In the genomic region with DNA sequence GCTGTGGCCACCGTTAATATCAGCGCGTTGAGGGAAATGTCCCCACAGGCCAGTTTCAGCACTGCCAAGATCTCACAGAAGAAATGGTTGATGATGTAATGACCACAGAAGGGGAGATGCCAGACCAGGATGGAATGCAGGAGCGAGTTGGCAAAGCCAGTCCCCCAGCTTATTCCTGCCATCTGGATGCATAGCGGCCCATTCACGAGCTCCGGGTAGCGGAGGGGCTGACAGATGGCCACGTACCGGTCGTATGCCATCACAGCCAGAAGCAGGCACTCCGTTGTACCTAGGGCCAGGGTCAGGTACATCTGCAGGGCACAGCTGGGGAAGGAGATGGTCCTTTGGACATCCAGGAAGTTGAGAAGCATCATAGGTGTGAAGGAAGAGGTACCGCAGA, we compare ENCODE assay signal across 26 mouse cellular contexts. TPM values are rescaled to one million over a fixed set of nuclear protein-coding genes. Genes with fewer than 3 reads are reported as not detected.
A peak's percentile ranks its signal among the peaks of the same experiment; 100 is the strongest.
DNase-seq lines count a peak whose midpoint lies in the region; ATAC-seq and TF ChIP-seq lines count a peak whose summit lies in the region.
"Had no signal": no experiment of that assay in that cellular context is flagged by ENCODE, and none has a peak within 500 bp of the region (broad histone marks: within the 10 kb centered on the region; RNA-seq: fewer than 3 reads in every experiment).

No protein-coding gene starts in this region.

- peak; percentile 47 for DNase-seq in forebrain, embryonic 14.5 days (ENCODE audit: low spot score)
- DNase-seq in 3134 (ENCODE audit: extremely low read depth, insufficient read length, low spot score): peak; percentile 36
- DNase-seq in brain, embryonic 14.5 days (ENCODE audit: low read depth): peak; percentile 63
- peak; percentile 61 for DNase-seq in cerebellum, adult 9-11 months
- no peak for DNase-seq in right cerebral cortex, postnatal 14 days
- DNase-seq in heart, adult 18-20 months: no peak
- no peak for DNase-seq in adrenal gland, adult 2 months
- DNase-seq: B cell, adult 2 months; kidney, postnatal 4 days; layer of hippocampus, postnatal 36 days; right cerebral cortex, postnatal 25 days had no signal

- H3K27me3 ChIP-seq in forebrain, embryonic 14.5 days (replicated peaks; ENCODE audit: control insufficient read depth, insufficient read depth, low read length): no peaks in the 10 kb centered on the region
- H3K27me3 ChIP-seq in forebrain, embryonic 12.5 days: no peaks in the 10 kb centered on the region
- H3K27me3 ChIP-seq: lung, embryonic 15.5 days; midbrain, embryonic 15.5 days had no signal

- 64% methylated on average over 13 of the region's 13 CpGs for WGBS in forebrain, embryonic 14.5 days
- 91% methylated on average over 13 of the region's 13 CpGs for WGBS in forebrain, embryonic 12.5 days

- no peak overlapping the region for H3K4me3 ChIP-seq in forebrain, embryonic 14.5 days (ENCODE audit: low read depth, low read length)
- no peak overlapping the region for H3K4me3 ChIP-seq in forebrain, embryonic 12.5 days (replicated peaks)
- H3K4me3 ChIP-seq: heart, embryonic 12.5 days; liver, embryonic 12.5 days; lung, embryonic 15.5 days; midbrain, embryonic 15.5 days had no signal

- ATAC-seq in forebrain, embryonic 14.5 days: peak; percentile 46; the same call in 1 of the 2 replicates
- ATAC-seq in forebrain, embryonic 12.5 days (ENCODE audit: low FRiP score): no peak
- ATAC-seq: liver, embryonic 12.5 days; midbrain, embryonic 15.5 days had no signal

- no peaks in the 10 kb centered on the region for H3K4me1 ChIP-seq in forebrain, embryonic 14.5 days (ENCODE audit: control insufficient read depth, insufficient read depth, low read length)
- H3K4me1 ChIP-seq in forebrain, embryonic 12.5 days: no peaks in the 10 kb centered on the region
- H3K4me1 ChIP-seq: midbrain, embryonic 15.5 days had no signal

- H3K9ac ChIP-seq in forebrain, embryonic 14.5 days (ENCODE audit: low read length): no peak overlapping the region
- H3K9ac ChIP-seq in forebrain, embryonic 12.5 days: no peak overlapping the region
- H3K9ac ChIP-seq: heart, embryonic 12.5 days; liver, embryonic 12.5 days; lung, embryonic 15.5 days; midbrain, embryonic 15.5 days had no signal

- no peaks in the 10 kb centered on the region for H3K36me3 ChIP-seq in forebrain, embryonic 14.5 days (ENCODE audit: control insufficient read depth, insufficient read depth, low read length)
- no peaks in the 10 kb centered on the region; the same call in 1 of the 2 replicates for H3K36me3 ChIP-seq in forebrain, embryonic 12.5 days (replicated peaks)
- H3K36me3 ChIP-seq: heart, embryonic 12.5 days; liver, embryonic 12.5 days; lung, embryonic 15.5 days; midbrain, embryonic 15.5 days had no signal

- TF ChIP-seq CTCF in brain, embryonic 14.5 days (IDR thresholded peaks at IDR 0.05; ENCODE audit: borderline replicate concordance, extremely low read depth, insufficient read depth, insufficient read length): no peak

- H3K27ac ChIP-seq in forebrain, embryonic 14.5 days (ENCODE audit: low read depth, low read length): no peak overlapping the region
- H3K27ac ChIP-seq in forebrain, embryonic 12.5 days: no peak overlapping the region
- H3K27ac ChIP-seq: liver, embryonic 12.5 days; lung, embryonic 15.5 days; midbrain, embryonic 15.5 days had no signal

- no peaks in the 10 kb centered on the region for H3K9me3 ChIP-seq in forebrain, embryonic 14.5 days (replicated peaks; ENCODE audit: control insufficient read depth, low read length)
- no peaks in the 10 kb centered on the region for H3K9me3 ChIP-seq in forebrain, embryonic 12.5 days
- H3K9me3 ChIP-seq: heart, embryonic 12.5 days; liver, embryonic 12.5 days; lung, embryonic 15.5 days; midbrain, embryonic 15.5 days had no signal

- H3K4me2 ChIP-seq in forebrain, embryonic 14.5 days (ENCODE audit: low read length): no peak overlapping the region
- no peak overlapping the region for H3K4me2 ChIP-seq in forebrain, embryonic 12.5 days
- H3K4me2 ChIP-seq: heart, embryonic 12.5 days; liver, embryonic 12.5 days; lung, embryonic 15.5 days; midbrain, embryonic 15.5 days had no signal

- no peak for TF ChIP-seq POLR2A in brain, embryonic 14.5 days (IDR thresholded peaks at IDR 0.05; ENCODE audit: borderline replicate concordance, extremely low read depth, insufficient read depth, insufficient read length, poor library complexity, severe bottlenecking)

RNA-seq across cellular contexts. Expression of a gene that starts 4.0 kb away (rescaled TPM):
- polyA plus RNA-seq in forebrain, embryonic 14.5 days (2014; fragmentation: Nextera tagmentation; extraction: Ambion mirVana): not detected in 2 replicates
- not detected in 2 replicates for polyA plus RNA-seq in forebrain, embryonic 12.5 days (2016; fragmentation: Nextera tagmentation; extraction: Ambion mirVana)
- not detected in 2 replicates for polyA plus RNA-seq in brain, embryonic 14.5 days (2012; rRNA removed)
- total RNA-seq in heart, adult 18-20 months (2021): not detected
- total RNA-seq in adrenal gland, adult 2 months (2021): not detected
- polyA plus RNA-seq in adrenal gland, adult 2 months (2012; rRNA removed): not detected in 2 replicates
- total RNA-seq: common myeloid progenitor, adult 5-6 weeks; gastrocnemius, adult 18-20 months; hematopoietic stem cell, adult 5-6 weeks; layer of hippocampus, postnatal 36 days; left cerebral cortex, postnatal 36 days had no signal
- polyA plus RNA-seq: embryonic facial prominence, embryonic 11.5 days; gonadal fat pad, adult 2 months; heart, embryonic 12.5 days; intestine, embryonic 14.5 days; kidney, embryonic 14.5 days; liver, embryonic 12.5 days; lung, embryonic 15.5 days; midbrain, embryonic 15.5 days; neural tube, embryonic 11.5 days; stomach, postnatal 0 days had no signal

RNA-seq across cellular contexts. Expression of a gene that starts 13.5 kb away (rescaled TPM):
- not detected in 2 replicates for polyA plus RNA-seq in forebrain, embryonic 14.5 days (2014; fragmentation: Nextera tagmentation; extraction: Ambion mirVana)
- 0.09 TPM in 1 of 2 replicates, not detected in the other for polyA plus RNA-seq in forebrain, embryonic 12.5 days (2016; fragmentation: Nextera tagmentation; extraction: Ambion mirVana)
- not detected in 2 replicates for polyA plus RNA-seq in brain, embryonic 14.5 days (2012; rRNA removed)
- total RNA-seq in heart, adult 18-20 months (2021): not detected
- not detected for total RNA-seq in adrenal gland, adult 2 months (2021)
- not detected in 2 replicates for polyA plus RNA-seq in adrenal gland, adult 2 months (2012; rRNA removed)
- total RNA-seq: common myeloid progenitor, adult 5-6 weeks; gastrocnemius, adult 18-20 months; hematopoietic stem cell, adult 5-6 weeks; layer of hippocampus, postnatal 36 days; left cerebral cortex, postnatal 36 days had no signal
- polyA plus RNA-seq: embryonic facial prominence, embryonic 11.5 days; gonadal fat pad, adult 2 months; heart, embryonic 12.5 days; intestine, embryonic 14.5 days; kidney, embryonic 14.5 days; liver, embryonic 12.5 days; lung, embryonic 15.5 days; midbrain, embryonic 15.5 days; neural tube, embryonic 11.5 days; stomach, postnatal 0 days had no signal

RNA-seq across cellular contexts. Expression of a gene that starts 27.6 kb away (rescaled TPM):
- 2.1 and 2.2 TPM in 2 replicates for polyA plus RNA-seq in forebrain, embryonic 14.5 days (2014; fragmentation: Nextera tagmentation; extraction: Ambion mirVana)
- 2.8 and 3.3 TPM in 2 replicates for polyA plus RNA-seq in forebrain, embryonic 12.5 days (2016; fragmentation: Nextera tagmentation; extraction: Ambion mirVana)
- 0.23 and 0.34 TPM in 2 replicates for polyA plus RNA-seq in brain, embryonic 14.5 days (2012; rRNA removed)
- under 1 TPM; 0.15 to 0.28 TPM for total RNA-seq in heart, adult 18-20 months (2021)
- total RNA-seq in adrenal gland, adult 2 months (2021): under 1 TPM; 0.23 to 0.24 TPM
- polyA plus RNA-seq in adrenal gland, adult 2 months (2012; rRNA removed): not detected in 2 replicates

RNA-seq across cellular contexts. Expression of a gene that starts 27.8 kb away (rescaled TPM):
- 5.6 and 7.3 TPM in 2 replicates for polyA plus RNA-seq in forebrain, embryonic 14.5 days (2014; fragmentation: Nextera tagmentation; extraction: Ambion mirVana)
- polyA plus RNA-seq in forebrain, embryonic 12.5 days (2016; fragmentation: Nextera tagmentation; extraction: Ambion mirVana): 12.8 and 13.1 TPM in 2 replicates
- polyA plus RNA-seq in brain, embryonic 14.5 days (2012; rRNA removed): 27.0 and 42.0 TPM in 2 replicates
- total RNA-seq in heart, adult 18-20 months (2021): 10 to 100 TPM; 20.0 to 21.0 TPM
- total RNA-seq in adrenal gland, adult 2 months (2021): 1 to 10 TPM; 4.6 to 5.0 TPM
- polyA plus RNA-seq in adrenal gland, adult 2 months (2012; rRNA removed): 14.7 and 17.5 TPM in 2 replicates

RNA-seq across cellular contexts. Expression of a gene that starts 30.4 kb away (rescaled TPM):
- polyA plus RNA-seq in forebrain, embryonic 14.5 days (2014; fragmentation: Nextera tagmentation; extraction: Ambion mirVana): 0.36 and 0.45 TPM in 2 replicates
- 0.13 TPM in 1 of 2 replicates, not detected in the other for polyA plus RNA-seq in forebrain, embryonic 12.5 days (2016; fragmentation: Nextera tagmentation; extraction: Ambion mirVana)
- polyA plus RNA-seq in brain, embryonic 14.5 days (2012; rRNA removed): 0.38 and 0.53 TPM in 2 replicates
- 1 to 10 TPM; 4.2 to 4.9 TPM for total RNA-seq in heart, adult 18-20 months (2021)
- 1 to 10 TPM; 2.2 to 3.9 TPM for total RNA-seq in adrenal gland, adult 2 months (2021)
- 8.1 and 14.2 TPM in 2 replicates for polyA plus RNA-seq in adrenal gland, adult 2 months (2012; rRNA removed)
- total RNA-seq: common myeloid progenitor, adult 5-6 weeks; hematopoietic stem cell, adult 5-6 weeks had no signal
- polyA plus RNA-seq: neural tube, embryonic 11.5 days had no signal

Comparison
In these comparisons a context has a peak if more than half of its experiments do, and no peak if none do; other contexts are left out.
1. DNase-seq: peak in forebrain, embryonic 14.5 days (single experiment), 3134 (single experiment), brain, embryonic 14.5 days (single experiment) and cerebellum, adult 9-11 months (single experiment); none in right cerebral cortex, postnatal 14 days (single experiment), heart, adult 18-20 months (0 of 2) and adrenal gland, adult 2 months (single experiment).